Mouse (Mus musculus): ENCODE measurements around the gene Cd200r2.

DNA sequence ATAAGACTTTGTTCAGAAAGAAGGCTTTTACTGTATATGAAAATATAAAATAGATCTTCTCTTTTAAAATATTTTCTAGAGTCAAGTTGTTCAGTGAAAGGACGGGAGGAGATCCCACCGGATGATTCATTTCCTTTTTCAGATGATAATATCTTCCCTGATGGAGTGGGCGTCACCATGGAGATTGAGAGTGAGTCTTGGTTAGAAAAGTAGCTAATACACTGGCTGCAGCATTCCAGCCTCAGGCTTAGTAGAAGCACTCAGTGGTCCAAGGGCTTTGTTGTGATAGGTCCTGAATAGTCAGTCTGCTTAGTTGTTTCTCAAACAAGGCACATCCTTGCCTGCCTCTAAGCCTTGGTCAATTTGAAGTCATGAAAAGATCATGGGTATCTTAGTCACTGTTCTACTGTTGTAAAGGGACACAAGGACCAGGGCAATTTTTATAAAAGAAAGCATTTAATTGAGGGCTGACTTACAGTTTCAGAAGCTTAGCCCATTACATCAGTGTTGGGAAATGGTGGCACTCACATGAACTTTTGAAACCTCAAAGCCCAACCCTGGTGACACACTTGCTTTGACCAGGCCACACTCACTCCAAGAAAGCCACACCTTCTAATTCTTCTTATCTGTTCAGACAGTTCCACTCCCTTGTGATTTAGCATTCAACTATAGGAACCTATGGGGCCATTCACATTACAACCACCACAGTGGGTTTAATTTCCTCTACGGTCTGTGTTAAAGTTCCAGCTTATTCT lies 84.6 kb downstream of the Cd200r2 start:
- TF ChIP-seq POLR2A (IDR thresholded peaks at IDR 0.05; ENCODE audit: low read depth, low read length) (no peak), CTCF (IDR thresholded peaks at IDR 0.05; ENCODE audit: extremely low read depth, insufficient read depth, insufficient read length, insufficient replicate concordance) (no peak)

Measured in spleen, adult 2 months (tissue).